Mouse (Mus musculus): Measurements from ENCODE around the gene Nup85.

Gene Nup85

DNA sequence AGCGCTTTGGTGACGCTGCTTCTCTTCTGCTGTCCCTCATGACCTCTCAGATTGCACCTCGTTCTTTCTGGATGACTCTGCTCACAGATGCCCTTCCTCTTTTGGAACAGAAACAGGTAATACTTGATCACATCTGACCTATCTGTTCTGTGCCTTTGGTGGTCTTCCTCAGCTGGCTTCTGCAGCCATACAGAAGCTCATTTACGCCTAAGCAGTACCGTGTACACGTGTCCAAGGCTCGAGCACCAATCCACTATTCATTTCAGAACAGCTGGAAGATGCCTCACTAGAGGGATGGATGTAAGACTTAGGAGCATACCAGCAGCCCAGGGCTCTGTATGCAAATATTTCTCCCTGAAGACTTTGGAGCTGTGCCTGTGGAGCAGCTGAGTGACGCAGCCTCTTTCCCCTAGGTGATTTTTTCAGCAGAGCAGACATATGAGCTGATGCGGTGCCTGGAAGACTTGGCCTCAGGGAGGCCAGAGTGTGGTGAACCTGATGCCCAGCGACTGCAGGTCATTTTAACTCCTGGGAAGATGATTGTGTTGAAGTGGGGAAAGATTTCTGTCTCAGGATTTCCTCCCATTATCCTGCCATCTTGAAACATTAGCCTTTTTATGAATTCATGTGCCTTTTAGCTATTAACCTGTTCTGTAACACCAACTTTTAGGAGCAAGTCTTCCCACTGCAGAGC, 18.8 kb downstream of the Nup85 start:
- no peak for DNase-seq (ENCODE audit: low spot score in 2 of 2)

DNA sequence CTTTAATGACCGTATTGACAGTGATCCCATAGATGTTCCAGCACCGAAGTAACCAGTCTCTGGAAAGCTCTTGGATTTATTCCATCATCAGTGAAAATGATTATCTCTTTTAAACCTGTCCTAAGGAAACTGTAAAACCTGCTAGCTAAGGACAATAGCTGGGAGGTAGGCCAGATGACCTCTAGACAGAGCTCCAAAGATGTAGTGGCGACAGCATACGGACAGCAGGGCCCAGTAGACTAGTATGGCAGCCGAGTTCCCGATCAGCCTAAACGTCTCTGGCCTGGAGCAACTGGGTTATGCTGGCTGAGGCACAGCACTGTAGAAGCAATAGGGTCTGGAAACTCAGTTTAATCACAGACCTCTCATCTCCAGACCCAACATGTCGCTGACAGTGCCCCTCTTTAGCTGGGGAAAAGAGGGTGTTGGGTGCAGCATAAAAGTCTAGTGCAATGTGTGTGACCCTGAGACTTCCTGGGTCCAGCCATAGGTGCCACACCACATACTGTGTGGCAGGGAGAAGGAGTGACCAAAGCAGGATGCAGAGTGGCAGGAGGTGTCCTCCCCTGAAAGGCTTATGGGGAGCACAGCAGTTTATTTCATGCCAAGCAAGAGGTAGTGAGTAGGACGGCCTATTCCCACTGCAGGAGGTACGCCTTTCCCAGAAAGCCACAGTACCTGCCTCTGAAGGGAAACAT, 20.3 kb downstream of the Nup85 start:
- DNase-seq (ENCODE audit: low spot score in 2 of 2), result no peak

DNA sequence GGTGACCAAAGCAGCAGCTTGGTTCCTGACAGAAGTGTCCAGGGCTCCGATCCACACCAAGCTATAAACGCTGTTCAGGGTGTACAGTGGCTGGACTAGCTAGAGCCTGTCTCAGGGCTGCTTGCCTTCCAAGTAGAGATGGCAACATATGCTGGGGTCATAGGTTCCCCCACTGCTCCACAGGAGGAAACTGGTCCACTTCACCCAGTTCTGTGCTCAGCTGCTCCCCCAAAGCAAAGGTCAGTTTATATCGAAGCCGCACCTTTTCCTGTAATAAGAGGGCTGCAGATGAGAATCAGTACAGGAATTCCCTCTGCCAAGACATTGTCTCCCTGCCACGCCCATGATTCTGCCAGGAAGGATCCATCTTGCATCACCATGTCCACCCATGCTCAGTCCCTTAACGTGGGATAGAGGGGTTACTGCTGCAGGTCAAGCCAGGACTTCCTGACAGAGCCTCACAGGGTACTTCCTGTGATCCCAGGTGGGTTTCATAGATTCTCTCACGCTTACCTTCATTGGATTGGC, 21.4 kb downstream of the Nup85 start:
- DNase-seq (ENCODE audit: low spot score in 2 of 2), result no peak

- no peak for DNase-seq (ENCODE audit: low spot score in 2 of 2)
These were observed 22.2 kb downstream of the Nup85 start for GRCm38 (mm10) chr11:115586403-115586802.

GRCm38 (mm10) chr11:115587984-115588383, 23.8 kb downstream of the Nup85 start:
- no peak for DNase-seq (ENCODE audit: low spot score in 2 of 2)

DNA sequence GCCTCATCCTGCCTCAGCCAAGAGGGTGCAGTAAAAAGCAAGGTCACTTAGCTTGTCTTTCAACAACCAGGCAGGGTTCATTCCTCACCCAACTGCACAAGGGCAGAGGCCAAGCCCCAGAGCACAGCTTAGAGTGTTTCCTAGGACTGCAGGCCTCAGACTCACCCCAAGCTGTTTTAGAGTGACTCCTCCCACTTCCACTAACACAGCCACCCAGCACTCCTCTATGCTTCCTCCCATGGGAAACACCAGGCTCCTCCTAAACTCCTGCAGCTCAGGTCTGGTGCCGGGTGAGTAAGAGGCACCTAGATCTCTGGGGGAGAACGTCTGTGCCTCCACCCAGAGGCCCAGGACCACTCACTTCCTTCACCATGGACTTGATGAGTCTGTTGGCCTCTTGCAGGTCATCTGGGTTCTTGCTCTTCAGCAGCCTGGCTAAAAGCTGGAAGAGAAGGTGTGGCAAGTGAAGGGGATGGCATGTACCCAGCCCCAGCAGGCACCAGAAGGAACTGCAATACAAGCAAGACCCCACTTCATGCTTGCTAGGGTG, 26.4 kb downstream of the Nup85 start:
- DNase-seq (ENCODE audit: low spot score in 2 of 2), result no peak

- no peak for DNase-seq (ENCODE audit: low spot score in 2 of 2)
These were observed 31.0 kb downstream of the Nup85 start for GRCm38 (mm10) chr11:115595209-115595608.

- no peak for DNase-seq (ENCODE audit: low spot score in 2 of 2)
These were observed 34.1 kb downstream of the Nup85 start for GRCm38 (mm10) chr11:115598309-115598708.

- peak in 1 of 2 experiments; percentile 59 for DNase-seq (ENCODE audit: low spot score in 2 of 2)
These were observed 35.5 kb downstream of the Nup85 start for GRCm38 (mm10) chr11:115599722-115600121.

GRCm38 (mm10) chr11:115600743-115601142, 36.5 kb downstream of the Nup85 start:
- no peak for DNase-seq (ENCODE audit: low spot score in 2 of 2)

DNA sequence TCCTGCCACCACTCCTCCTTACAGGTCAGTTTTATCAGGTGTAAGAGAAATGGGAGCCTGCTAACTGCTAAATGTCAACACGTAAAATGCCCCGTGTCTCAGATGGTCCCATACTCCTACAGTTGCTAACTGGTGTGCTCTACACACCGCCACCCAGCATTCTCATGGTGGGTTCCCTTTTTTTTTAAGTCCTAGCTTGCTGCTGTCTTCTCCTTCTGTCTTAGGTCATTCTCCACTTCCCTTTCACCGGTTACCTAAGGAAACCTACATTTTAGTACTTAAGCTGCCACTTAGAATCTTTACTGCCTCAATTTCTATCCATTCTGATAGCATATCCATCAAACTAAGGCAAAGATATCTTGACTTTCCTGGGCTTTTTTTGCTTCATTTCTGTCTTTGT, 36.9 kb downstream of the Nup85 start:
- no peak for DNase-seq (ENCODE audit: low spot score in 2 of 2)

- no peak for DNase-seq (ENCODE audit: low spot score in 2 of 2)
These were observed 38.9 kb downstream of the Nup85 start for GRCm38 (mm10) chr11:115603128-115603475.

GRCm38 (mm10) chr11:115603476-115604303, 39.5 kb downstream of the Nup85 start, which contains the start of the genes Mrps7 and Gga3:
Mrps7 (plus strand) TSS chr11:115603925.
Gga3 (minus strand) TSS chr11:115604051.
- DNase-seq (ENCODE audit: low spot score in 2 of 2), result peak; percentile 73 to 87

DNA sequence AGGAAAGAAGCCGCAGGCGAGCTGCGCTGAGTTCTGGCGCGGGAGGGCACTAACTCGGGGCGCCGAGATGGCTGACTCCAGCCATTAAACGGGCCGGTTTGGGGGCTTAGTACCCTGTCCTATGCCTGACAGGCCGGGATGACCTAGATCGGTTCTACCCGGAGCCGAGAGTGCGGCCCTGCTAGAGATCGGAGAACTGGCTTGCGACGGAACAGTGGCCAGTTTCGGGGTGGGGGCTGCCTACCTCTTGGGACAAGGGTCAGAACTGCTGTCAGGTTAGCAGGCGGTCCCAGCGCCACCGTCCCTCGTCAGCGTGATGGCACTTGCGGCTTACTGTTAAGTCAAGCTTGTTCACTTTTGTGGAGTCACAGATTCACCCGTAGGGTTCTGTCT, 40.1 kb downstream of the Nup85 start:
- no peak for DNase-seq (ENCODE audit: low spot score in 2 of 2)

DNA sequence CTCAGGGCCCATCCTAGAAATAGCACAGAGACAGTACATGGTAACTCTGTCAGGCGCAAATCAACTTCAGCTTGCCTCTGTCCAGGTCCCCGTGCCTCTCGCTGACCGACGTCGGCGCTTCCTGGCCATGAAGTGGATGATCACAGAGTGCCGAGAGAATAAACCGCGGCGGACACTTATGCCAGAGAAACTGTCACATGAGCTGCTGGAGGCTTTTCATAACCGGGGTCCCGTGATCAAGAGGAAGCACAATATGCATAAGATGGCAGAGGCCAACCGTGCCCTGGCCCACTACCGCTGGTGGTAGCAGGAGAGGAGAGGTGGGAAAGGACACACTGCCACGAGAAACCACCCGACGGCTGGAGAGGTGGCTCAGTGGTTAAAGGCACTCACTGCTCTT, 42.5 kb downstream of the Nup85 start:
- no peak for DNase-seq (ENCODE audit: low spot score in 2 of 2)

GRCm38 (mm10) chr11:115608421-115609399, 44.5 kb downstream of the Nup85 start:
- no peak for DNase-seq (ENCODE audit: low spot score in 2 of 2)

- no peak for DNase-seq (ENCODE audit: low spot score in 2 of 2)
These were observed 45.3 kb downstream of the Nup85 start for GRCm38 (mm10) chr11:115609576-115609975.

DNA sequence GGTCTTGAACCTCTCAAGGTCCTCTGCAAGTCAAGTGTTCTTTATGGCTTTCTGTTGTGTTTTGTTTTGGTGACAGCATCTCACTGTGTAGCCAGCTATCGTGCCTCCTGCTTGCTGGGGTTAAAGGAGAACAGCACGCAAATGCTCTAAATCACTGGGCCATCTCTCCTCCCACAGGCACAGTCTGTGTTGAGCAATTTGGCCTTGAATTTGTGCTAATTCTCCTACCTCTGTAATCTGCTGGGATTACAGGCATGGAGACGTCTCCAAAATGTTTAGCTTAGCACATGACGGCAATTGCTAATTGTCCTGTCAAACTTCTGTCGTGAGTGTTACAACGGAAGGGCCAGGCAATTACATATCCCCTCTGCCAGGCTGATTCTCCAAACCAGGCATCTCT, 46.9 kb downstream of the Nup85 start:
- DNase-seq (ENCODE audit: low spot score in 2 of 2), result no peak

- peak in 1 of 2 experiments; percentile 59 for DNase-seq (ENCODE audit: low spot score in 2 of 2)
These were observed 47.8 kb downstream of the Nup85 start for GRCm38 (mm10) chr11:115612059-115612409.

DNA sequence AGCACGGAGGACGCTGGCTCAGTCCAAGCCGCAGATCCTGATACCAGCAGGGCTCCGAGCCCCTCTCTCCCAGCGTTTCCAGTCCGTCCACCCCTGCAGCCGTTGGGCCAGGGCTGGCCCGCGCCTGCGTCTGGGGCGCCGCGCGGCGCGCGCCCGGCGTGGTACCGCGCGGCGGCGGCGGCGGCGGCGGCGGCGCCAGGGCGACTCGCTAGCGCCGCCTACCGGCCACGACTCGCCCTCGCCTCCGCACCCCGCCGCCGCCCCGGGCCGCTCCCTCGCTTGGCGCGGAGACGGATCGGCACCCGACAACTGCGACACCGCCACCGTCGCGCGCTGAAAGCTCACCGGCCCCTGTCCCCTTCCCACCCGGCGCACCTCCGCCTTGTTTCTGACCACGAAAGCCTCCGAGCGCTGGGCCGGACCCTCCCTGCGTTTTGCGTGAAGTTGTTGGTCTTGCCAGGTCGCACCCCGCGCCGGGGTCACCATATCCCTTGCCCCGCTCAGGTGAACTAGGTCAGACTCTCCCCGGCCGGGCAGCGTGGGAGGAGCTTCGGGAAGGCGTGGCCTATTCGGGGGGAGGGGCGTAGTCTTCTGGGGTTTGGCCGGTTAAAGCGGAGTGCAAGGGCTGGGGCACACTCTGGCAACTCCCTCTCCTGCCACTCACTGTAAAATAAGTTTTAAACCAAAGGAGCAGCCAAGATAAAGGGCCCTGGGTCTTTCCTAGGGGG, 48.3 kb downstream of the Nup85 start, which contains the start of gene Mif4gd:
TSS of gene Mif4gd (minus strand) at position 560 of the 728 bp plus-strand sequence.
- DNase-seq (ENCODE audit: low spot score in 2 of 2), result peak; percentile 59 to 78

Measured in left cerebral cortex, adult 9 months (tissue).